Mouse (Mus musculus) stomach, embryonic 16.5 days (tissue): ENCODE data around the gene Bicra. TPM values are rescaled to one million over a fixed set of nuclear protein-coding genes. Genes with fewer than 3 reads are reported as not detected.
A peak's percentile ranks its signal among the peaks of the same experiment; 100 is the strongest.

Experiments used
- ATAC-seq: fragments of 200-750 bp; cut with Nextera tagmentation; 2 replicates; pipeline ENCODE4 v1.8.0; 2017; ENCODE audit warnings: moderate number of reproducible peaks, moderate TSS enrichment; ENCODE audit not compliant: insufficient read depth, low FRiP score
- H3K27ac ChIP-seq: fragments of 300-500 bp; sonication (generic); 2 replicates; pipeline ENCODE4 v1.5.1; 2014; ENCODE audit warnings: low read length
- H3K27me3 ChIP-seq: fragments of 300-500 bp; sonication (generic); 2 replicates; pipeline ENCODE4 v1.6.1; 2014; ENCODE audit warnings: low read length, control low read depth, mixed read lengths; ENCODE audit not compliant: control insufficient read depth, insufficient read depth
- H3K36me3 ChIP-seq: fragments of 300-500 bp; sonication (generic); 2 replicates; pipeline ENCODE4 v1.6.1; 2014; ENCODE audit warnings: low read length; ENCODE audit not compliant: control insufficient read depth, insufficient read depth
- H3K4me1 ChIP-seq: fragments of 300-500 bp; sonication (generic); 2 replicates; pipeline ENCODE4 v1.6.1; 2014; ENCODE audit warnings: low read length, control low read depth, mixed read lengths; ENCODE audit not compliant: control insufficient read depth, insufficient read depth
- H3K4me2 ChIP-seq: fragments of 300-500 bp; sonication (generic); 2 replicates; pipeline ENCODE4 v1.6.1; 2014; ENCODE audit warnings: low read depth, low read length, mixed read lengths
- H3K4me3 ChIP-seq: fragments of 300-500 bp; sonication (generic); replicated peaks from 2 replicates; pipeline ENCODE4 v1.5.1; 2014; ENCODE audit warnings: mild to moderate bottlenecking, low read length
- H3K9ac ChIP-seq: fragments of 300-500 bp; sonication (generic); 2 replicates; pipeline ENCODE4 v1.6.1; 2014; ENCODE audit warnings: low read length
- H3K9me3 ChIP-seq: fragments of 300-500 bp; sonication (generic); replicated peaks from 2 replicates; pipeline ENCODE4 v1.6.1; 2016; ENCODE audit warnings: low read length, control low read depth; ENCODE audit not compliant: control insufficient read depth
- WGBS: fragments of 180-500 bp; shearing (Covaris S2); extraction: QIAGEN DNeasy Blood & Tissue Kit; methylation state at CpG from one replicate; pipeline ENCODE4 v1.1.7; 2014; 5-methylcytosine and 5-hydroxymethylcytosine counted together
- polyA plus RNA-seq: library from polyadenylated mRNA; unstranded; fragments of >200 nt; fragmentation: Nextera tagmentation; extraction: Ambion mirVana; gene quantifications from 2 replicates; pipeline ENCODE4 v1.2.1, GENCODE M21; 2015

Bicra gene
- polyA plus RNA-seq = 3.9 and 4.5 TPM in 2 replicates

DNA sequence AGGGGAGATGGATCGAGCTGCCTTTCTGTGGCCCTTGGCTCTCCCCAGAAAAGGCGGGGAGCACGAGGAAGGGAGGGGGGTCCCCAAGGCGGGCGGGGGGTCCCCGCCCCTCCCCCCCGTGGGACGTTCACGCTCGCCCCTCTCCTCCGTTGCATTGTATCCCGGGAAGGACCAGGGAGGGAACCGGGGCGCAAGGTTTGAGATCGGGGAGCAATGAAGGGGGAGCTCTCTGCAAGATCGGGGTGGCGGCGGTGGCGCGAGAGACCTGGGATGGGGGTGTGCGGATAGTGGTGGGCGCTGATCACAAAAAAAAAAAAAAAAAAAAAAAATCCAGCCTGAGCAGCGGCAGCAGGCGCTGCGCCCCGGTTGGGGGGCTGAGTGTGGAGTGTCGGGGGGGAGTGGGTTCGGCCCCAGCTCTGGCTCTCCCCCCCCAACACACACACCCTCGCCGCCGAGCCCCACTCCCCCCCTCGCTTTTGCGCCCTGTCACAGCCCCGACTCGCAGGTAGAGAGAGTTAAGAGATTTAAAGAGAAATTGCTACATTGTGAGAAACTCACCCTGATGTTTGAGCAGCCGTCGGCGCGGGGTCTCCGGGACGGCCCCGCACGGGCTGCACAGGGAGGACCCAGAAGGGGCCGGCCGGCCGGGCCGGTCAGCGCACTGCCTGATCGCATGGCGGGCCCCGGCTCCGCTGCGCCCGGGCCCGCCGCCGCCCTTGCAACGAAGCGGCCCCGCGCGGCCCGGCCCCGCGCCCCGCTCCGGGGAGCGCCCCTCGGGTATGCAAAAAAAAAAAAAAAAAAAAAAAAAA lies at the start of gene Bicra:
Bicra (minus strand) TSS at position 584 of the 809 bp plus-strand sequence.
- H3K27me3 ChIP-seq = no peaks in the 10 kb centered on the region
- peak; percentile 71 for ATAC-seq
- peak within 1 kb of the TSS; percentile 96 for H3K9ac ChIP-seq
- H3K4me2 ChIP-seq = peak within 1 kb of the TSS; percentile 85
- peak within 1 kb of the TSS; percentile 88 for H3K4me3 ChIP-seq
- peak within 1 kb of the TSS; percentile 97 for H3K27ac ChIP-seq
- under 1% methylated on average over 60 of the region's 69 CpGs for WGBS
- H3K4me1 ChIP-seq = peaks cover 39% of the 10 kb centered on the region
- no peaks in the 10 kb centered on the region for H3K9me3 ChIP-seq
- no peaks in the 10 kb centered on the region for H3K36me3 ChIP-seq

DNA sequence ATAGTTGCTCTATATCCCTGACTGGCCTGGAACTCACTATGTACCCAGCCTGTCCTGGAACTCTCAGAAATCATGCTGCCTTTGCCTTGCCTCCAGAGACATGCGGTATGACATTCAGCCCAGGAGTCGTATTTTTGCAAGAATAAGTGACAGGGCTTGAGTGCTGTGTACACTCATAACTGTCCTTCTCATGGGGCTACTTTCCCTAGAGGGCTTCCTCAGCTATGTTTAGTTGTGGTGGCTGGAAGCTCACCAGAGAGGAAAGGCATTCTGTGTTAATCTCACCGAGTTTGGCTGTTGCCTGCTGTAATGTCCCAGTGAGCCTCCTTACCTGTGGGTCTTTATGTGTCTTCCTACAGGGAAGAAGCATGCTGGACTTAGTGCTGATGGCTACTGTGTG lies 46.9 kb upstream of the Bicra start:
- WGBS = 62% methylated on average over 3 of the region's 3 CpGs
- ATAC-seq = no peak

DNA sequence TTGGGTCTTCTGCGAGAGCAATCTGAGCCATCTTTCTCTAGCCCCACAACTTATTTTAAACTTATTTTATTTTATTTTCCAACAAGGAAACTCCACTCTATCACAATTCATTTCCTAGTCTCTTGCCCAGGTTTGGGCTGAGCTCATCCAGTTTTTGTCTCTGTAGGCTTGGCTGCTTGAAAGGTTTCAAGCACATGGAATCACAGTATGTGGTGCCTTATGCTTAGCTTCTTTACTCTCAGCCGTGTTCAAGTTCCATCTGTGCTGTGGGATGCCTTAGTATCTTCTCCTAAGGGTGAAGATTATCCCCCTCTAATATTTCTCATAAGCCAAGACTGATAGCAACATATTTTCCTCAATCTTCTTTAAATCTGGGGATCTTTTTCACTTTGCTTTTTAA lies 39.9 kb upstream of the Bicra start:
- 68% methylated on average over 2 of the region's 2 CpGs for WGBS
- Histone ChIP-seq H3K36me3 (no peaks in the 10 kb centered on the region), H3K27ac (no peak overlapping the region), H3K4me3 (no peak overlapping the region), H3K4me2 (no peak overlapping the region), H3K9me3 (no peaks in the 10 kb centered on the region), H3K4me1 (no peaks in the 10 kb centered on the region), H3K9ac (no peak overlapping the region), H3K27me3 (no peaks in the 10 kb centered on the region)
- ATAC-seq = no peak

More for the DNA sequence above, 46.9 kb upstream of the Bicra start:
- H3K27me3 ChIP-seq = no peaks in the 10 kb centered on the region
- H3K4me1 ChIP-seq = peaks cover 5% of the 10 kb centered on the region
- H3K9me3 ChIP-seq = no peaks in the 10 kb centered on the region
- no peak overlapping the region for H3K4me2 ChIP-seq
- no peak overlapping the region for H3K4me3 ChIP-seq
- 0 out of 2 replicates have a peak overlapping the region, but pooled peaks have one; percentile 13 for H3K9ac ChIP-seq
- H3K36me3 ChIP-seq = no peaks in the 10 kb centered on the region
- H3K27ac ChIP-seq = no peak overlapping the region

DNA sequence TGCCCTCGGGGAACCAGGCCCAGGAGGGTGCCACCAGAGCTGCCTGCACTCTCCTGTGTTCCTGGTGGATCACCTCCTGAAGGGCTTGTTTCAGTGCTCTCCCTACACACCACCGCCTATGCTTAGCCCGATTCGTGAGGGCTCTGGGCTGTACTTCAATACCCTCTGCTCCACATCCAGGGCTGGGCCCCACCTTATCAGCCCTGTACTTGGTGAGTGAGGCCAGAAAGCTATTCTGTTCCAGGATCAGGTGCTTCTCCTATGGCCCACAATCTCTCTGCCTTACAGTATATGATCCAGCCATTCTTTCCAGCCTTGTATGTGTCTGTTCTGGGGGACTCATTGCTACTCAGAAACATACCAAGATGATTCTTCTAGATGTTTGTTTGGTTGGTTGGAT lies 35.6 kb upstream of the Bicra start:
- Histone ChIP-seq H3K9me3 (no peaks in the 10 kb centered on the region), H3K4me2 (no peak overlapping the region), H3K27me3 (no peaks in the 10 kb centered on the region), H3K36me3 (no peaks in the 10 kb centered on the region), H3K9ac (no peak overlapping the region), H3K4me3 (no peak overlapping the region), H3K4me1 (no peaks in the 10 kb centered on the region), H3K27ac (no peak overlapping the region)
- ATAC-seq = no peak
- WGBS = 53% methylated on average over 4 of the region's 4 CpGs

DNA sequence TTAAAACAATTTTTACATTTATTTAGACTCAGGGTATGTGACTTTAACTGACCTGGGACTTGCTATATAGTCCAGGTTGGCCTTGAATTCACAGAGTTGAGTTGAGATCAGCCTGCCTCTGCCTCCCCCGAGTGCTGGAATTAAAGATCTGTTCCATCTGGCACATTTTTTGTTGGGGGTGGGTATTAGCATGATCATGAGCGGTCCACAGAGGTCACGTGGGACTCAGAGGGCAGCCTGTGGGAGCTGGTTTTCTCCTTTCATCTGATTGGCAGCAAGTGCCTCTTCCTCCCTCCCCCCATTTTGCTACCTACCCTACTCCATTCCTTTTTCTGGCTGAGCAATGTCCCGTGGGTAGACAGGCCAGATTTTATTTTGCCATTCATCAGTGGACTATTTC lies 32.9 kb upstream of the Bicra start:
- 63% methylated on average over 4 of the region's 4 CpGs for WGBS
- ATAC-seq = no peak

DNA sequence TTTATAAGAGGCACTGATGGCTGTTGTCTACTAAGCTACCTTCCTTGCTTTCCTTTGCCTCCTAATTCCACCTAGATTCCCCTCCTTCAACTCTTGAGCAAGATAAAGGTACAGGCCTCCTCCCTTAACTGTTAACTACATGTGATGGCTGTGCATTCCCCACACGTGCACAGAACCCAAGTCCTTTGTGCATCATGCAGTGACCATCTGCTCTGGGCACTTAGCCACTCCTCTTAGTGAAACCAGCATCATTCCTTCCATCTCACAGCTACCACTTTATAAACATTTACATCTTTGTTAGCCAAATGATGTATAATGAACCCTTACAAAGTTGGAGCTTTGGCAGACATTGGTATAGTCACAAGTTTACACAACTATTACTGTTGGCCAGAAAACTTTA lies 32.2 kb upstream of the Bicra start:
- no peak overlapping the region for H3K4me3 ChIP-seq
- no peaks in the 10 kb centered on the region for H3K27me3 ChIP-seq
- no peak overlapping the region for H3K9ac ChIP-seq
- WGBS = 50% methylated on average over 1 of the region's 1 CpGs
- no peak for ATAC-seq
- H3K4me1 ChIP-seq = no peaks in the 10 kb centered on the region
- no peak overlapping the region for H3K4me2 ChIP-seq
- H3K36me3 ChIP-seq = no peaks in the 10 kb centered on the region
- no peak overlapping the region for H3K27ac ChIP-seq
- H3K9me3 ChIP-seq = no peaks in the 10 kb centered on the region

More for the DNA sequence above, 32.9 kb upstream of the Bicra start:
- no peak overlapping the region for H3K9ac ChIP-seq
- H3K9me3 ChIP-seq = no peaks in the 10 kb centered on the region
- no peak overlapping the region for H3K4me2 ChIP-seq
- no peaks in the 10 kb centered on the region for H3K36me3 ChIP-seq
- H3K27ac ChIP-seq = no peak overlapping the region
- no peaks in the 10 kb centered on the region for H3K27me3 ChIP-seq
- no peak overlapping the region for H3K4me3 ChIP-seq
- no peaks in the 10 kb centered on the region for H3K4me1 ChIP-seq

DNA sequence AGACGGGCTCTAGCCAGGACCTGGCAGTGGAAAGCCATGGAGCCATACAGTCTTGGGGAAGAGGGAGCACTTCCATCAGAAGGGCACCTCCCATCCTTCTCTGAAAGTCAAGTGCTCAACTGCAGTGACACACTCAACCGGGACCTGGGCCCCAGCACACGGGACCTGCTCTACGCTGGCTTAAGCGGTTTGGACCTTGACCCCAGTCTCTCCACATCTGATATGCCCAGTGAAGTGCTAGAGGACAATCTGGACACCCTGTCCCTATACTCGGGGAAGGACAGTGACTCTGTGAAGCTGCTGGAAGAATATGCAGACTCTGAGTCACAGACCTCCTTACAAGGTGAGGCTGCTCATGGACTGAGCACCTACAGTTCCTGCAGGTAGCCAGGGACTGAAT lies 24.2 kb upstream of the Bicra start:
- Histone ChIP-seq H3K9me3 (no peaks in the 10 kb centered on the region), H3K4me1 (no peaks in the 10 kb centered on the region)
- ATAC-seq = no peak

DNA sequence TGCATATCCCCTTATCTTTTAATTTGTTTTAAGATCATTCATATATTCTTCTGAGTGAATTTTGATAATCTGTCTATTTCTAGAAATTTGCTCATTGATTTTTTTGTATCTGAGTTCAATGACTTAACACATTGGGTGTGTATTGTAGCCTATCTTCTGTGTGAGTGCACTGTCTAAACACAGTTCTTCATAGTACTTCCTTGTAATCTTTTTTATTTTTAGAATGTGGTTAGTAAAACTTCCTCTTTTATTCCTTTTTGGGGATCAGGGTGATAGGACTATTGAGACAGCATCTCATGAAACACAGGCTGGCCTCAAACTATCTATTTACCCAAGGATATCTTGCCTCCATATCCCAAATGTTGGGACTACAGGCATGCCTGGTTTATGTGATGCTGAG lies 23.1 kb upstream of the Bicra start:
- H3K9ac ChIP-seq = no peak overlapping the region
- H3K4me3 ChIP-seq = no peak overlapping the region
- H3K36me3 ChIP-seq = no peaks in the 10 kb centered on the region
- ATAC-seq = no peak
- H3K27ac ChIP-seq = no peak overlapping the region
- no peaks in the 10 kb centered on the region for H3K9me3 ChIP-seq
- no peaks in the 10 kb centered on the region for H3K4me1 ChIP-seq
- no peaks in the 10 kb centered on the region for H3K27me3 ChIP-seq
- no peak overlapping the region for H3K4me2 ChIP-seq

More for the DNA sequence above, 24.2 kb upstream of the Bicra start:
- no peak overlapping the region for H3K9ac ChIP-seq
- H3K27me3 ChIP-seq = no peaks in the 10 kb centered on the region
- H3K4me3 ChIP-seq = no peak overlapping the region
- H3K36me3 ChIP-seq = no peaks in the 10 kb centered on the region
- H3K27ac ChIP-seq = no peak overlapping the region
- WGBS = 77% methylated on average over 6 of the region's 6 CpGs
- H3K4me2 ChIP-seq = no peak overlapping the region

DNA sequence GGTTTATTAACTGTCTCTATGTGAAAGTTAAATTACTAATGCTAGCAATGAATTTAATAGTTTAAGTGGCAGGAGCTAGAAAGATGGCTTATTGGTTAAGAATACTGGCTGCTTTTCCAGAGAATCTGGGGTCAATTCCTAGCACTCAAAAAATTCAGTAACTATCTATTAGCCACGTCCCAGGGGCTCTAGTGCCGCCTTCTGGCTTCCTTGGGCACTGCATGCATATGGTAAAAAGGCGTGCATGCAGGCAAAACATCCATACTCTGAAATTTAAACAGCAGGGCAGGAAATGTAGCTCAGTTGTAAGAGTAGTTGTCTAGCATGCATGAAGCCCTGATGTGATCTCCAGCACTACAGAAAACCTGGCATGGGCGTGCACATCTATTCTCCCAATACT lies 15.8 kb upstream of the Bicra start:
- H3K27ac ChIP-seq = no peak overlapping the region
- H3K4me2 ChIP-seq = no peak overlapping the region
- H3K4me1 ChIP-seq = no peaks in the 10 kb centered on the region
- peaks cover 11% of the 10 kb centered on the region; the same call in 1 of the 2 replicates for H3K27me3 ChIP-seq
- no peak overlapping the region for H3K4me3 ChIP-seq
- no peak overlapping the region for H3K9ac ChIP-seq
- H3K9me3 ChIP-seq = peaks cover 10% of the 10 kb centered on the region; the same call in 1 of the 2 replicates
- no peak for ATAC-seq
- no peaks in the 10 kb centered on the region for H3K36me3 ChIP-seq
- WGBS = 32% methylated on average over 4 of the region's 4 CpGs
